Mouse (Mus musculus): ENCODE measurements around the gene AU040320. TPM values are rescaled to one million over a fixed set of nuclear protein-coding genes. Genes with fewer than 3 reads are reported as not detected.

AU040320 gene
- 8.5 TPM for polyA plus RNA-seq (2014; fragmentation: Illumina TruSeq; extraction: RNeasy Lipid Tissue Mini Kit (QIAGEN cat#74804); ENCODE audit: low replicate concordance)

GRCm38 (mm10) chr4:126753268-126754230 lies at the start of gene AU040320, which contains the start of gene Ncdn:
TSS of gene AU040320 (plus strand) at chr4:126753544.
TSS of gene Ncdn (minus strand) at chr4:126753438.

GRCm38 (mm10) chr4:126736001-126736414 lies 17.3 kb upstream of the AU040320 start, which contains the start of gene Tfap2e:
TSS of gene Tfap2e (minus strand) at chr4:126736240.

Other genes starting within 250 kb of the AU040320 start
- 3.9 TPM for gene Ago4, start 220.1 kb upstream of the AU040320 start, polyA plus RNA-seq (2014; fragmentation: Illumina TruSeq; extraction: RNeasy Lipid Tissue Mini Kit (QIAGEN cat#74804); ENCODE audit: low replicate concordance)
- 3.3 TPM for gene Clspn, start 196.6 kb upstream of the AU040320 start, polyA plus RNA-seq (2014; fragmentation: Illumina TruSeq; extraction: RNeasy Lipid Tissue Mini Kit (QIAGEN cat#74804); ENCODE audit: low replicate concordance)
- gene 5730409E04Rik, start 143.7 kb upstream of the AU040320 start, polyA plus RNA-seq (2014; fragmentation: Illumina TruSeq; extraction: RNeasy Lipid Tissue Mini Kit (QIAGEN cat#74804); ENCODE audit: low replicate concordance): 1.2 TPM
- gene Psmb2, start 75.9 kb upstream of the AU040320 start, polyA plus RNA-seq (2014; fragmentation: Illumina TruSeq; extraction: RNeasy Lipid Tissue Mini Kit (QIAGEN cat#74804); ENCODE audit: low replicate concordance): 63.6 TPM
- not detected for gene Tfap2e, start 17.3 kb upstream of the AU040320 start, polyA plus RNA-seq (2014; fragmentation: Illumina TruSeq; extraction: RNeasy Lipid Tissue Mini Kit (QIAGEN cat#74804); ENCODE audit: low replicate concordance)
- gene Ncdn, start 106 bp upstream of the AU040320 start, polyA plus RNA-seq (2014; fragmentation: Illumina TruSeq; extraction: RNeasy Lipid Tissue Mini Kit (QIAGEN cat#74804); ENCODE audit: low replicate concordance): 0.11 TPM
- 11.4 TPM for gene Zmym4, start 214.6 kb downstream of the AU040320 start, polyA plus RNA-seq (2014; fragmentation: Illumina TruSeq; extraction: RNeasy Lipid Tissue Mini Kit (QIAGEN cat#74804); ENCODE audit: low replicate concordance)